Mouse (Mus musculus): ENCODE data around the gene Igtp. TPM values are rescaled to one million over a fixed set of nuclear protein-coding genes. Genes with fewer than 3 reads are reported as not detected.

Gene Igtp
- polyA plus RNA-seq, 1 experiment from 2014 or later: 4.9 TPM

GRCm38 (mm10) chr11:58183579-58183978 lies 15.8 kb upstream of the Igtp start:
- Histone ChIP-seq H3K36me3 (no peaks in the 10 kb centered on the region), H3K4me1 (no peaks in the 10 kb centered on the region), H3K9me3 (no peaks in the 10 kb centered on the region), H3K27ac (no peak overlapping the region), H3K4me2 (no peak overlapping the region), H3K9ac (no peak overlapping the region), H3K27me3 (replicated peaks) (no peaks in the 10 kb centered on the region), H3K4me3 (replicated peaks) (no peak overlapping the region)
- 93% methylated on average over 3 of the region's 3 CpGs for WGBS
- no peak for ATAC-seq (ENCODE audit: insufficient read depth, low FRiP score, low read depth)

GRCm38 (mm10) chr11:58189675-58190074 lies 9.7 kb upstream of the Igtp start:
- no peaks in the 10 kb centered on the region for H3K9me3 ChIP-seq
- 86% methylated on average over 6 of the region's 6 CpGs for WGBS
- no peak for ATAC-seq (ENCODE audit: insufficient read depth, low FRiP score, low read depth)
- H3K27ac ChIP-seq: no peak overlapping the region
- no peak overlapping the region for H3K9ac ChIP-seq
- no peak overlapping the region for H3K4me2 ChIP-seq
- H3K4me3 ChIP-seq (replicated peaks): no peak overlapping the region
- no peaks in the 10 kb centered on the region for H3K27me3 ChIP-seq (replicated peaks)
- 0 out of 2 replicates have a peak, but pooled peaks cover 3% of the 10 kb centered on the region for H3K4me1 ChIP-seq
- no peaks in the 10 kb centered on the region for H3K36me3 ChIP-seq

- H3K4me2 ChIP-seq: no peak overlapping the region
- WGBS: 49% methylated on average over 3 of the region's 3 CpGs
- no peak overlapping the region for H3K9ac ChIP-seq
- no peak overlapping the region for H3K4me3 ChIP-seq (replicated peaks)
- no peak overlapping the region for H3K27ac ChIP-seq
- ATAC-seq (ENCODE audit: insufficient read depth, low FRiP score, low read depth): no peak
- H3K36me3 ChIP-seq: no peaks in the 10 kb centered on the region
- H3K27me3 ChIP-seq (replicated peaks): no peaks in the 10 kb centered on the region
- H3K4me1 ChIP-seq: 0 out of 2 replicates have a peak, but pooled peaks cover 3% of the 10 kb centered on the region
- H3K9me3 ChIP-seq: no peaks in the 10 kb centered on the region
These were observed 6.0 kb upstream of the Igtp start for GRCm38 (mm10) chr11:58193326-58193725.

GRCm38 (mm10) chr11:58193860-58194520 lies 5.4 kb upstream of the Igtp start:
- WGBS: 33% methylated on average over 4 of the region's 4 CpGs
- Histone ChIP-seq H3K4me1 (0 out of 2 replicates have a peak, but pooled peaks cover 3% of the 10 kb centered on the region), H3K4me3 (replicated peaks) (no peak overlapping the region), H3K9me3 (no peaks in the 10 kb centered on the region), H3K36me3 (no peaks in the 10 kb centered on the region), H3K27me3 (replicated peaks) (no peaks in the 10 kb centered on the region), H3K4me2 (no peak overlapping the region), H3K9ac (no peak overlapping the region), H3K27ac (no peak overlapping the region)
- ATAC-seq (ENCODE audit: insufficient read depth, low FRiP score, low read depth): no peak

- Histone ChIP-seq H3K27me3 (replicated peaks) (no peaks in the 10 kb centered on the region), H3K9me3 (no peaks in the 10 kb centered on the region), H3K4me2 (peak overlapping the region; percentile 73), H3K4me3 (replicated peaks) (peak overlapping the region; percentile 63), H3K36me3 (no peaks in the 10 kb centered on the region), H3K27ac (no peak overlapping the region), H3K4me1 (0 out of 2 replicates have a peak, but pooled peaks cover 3% of the 10 kb centered on the region), H3K9ac (no peak overlapping the region)
- WGBS: 84% methylated on average over 4 of the region's 4 CpGs
- ATAC-seq (ENCODE audit: insufficient read depth, low FRiP score, low read depth): no peak
These were observed 693 bp upstream of the Igtp start for GRCm38 (mm10) chr11:58198663-58199062.

GRCm38 (mm10) chr11:58200226-58200625 lies 870 bp downstream of the Igtp start:
- 86% methylated on average over 4 of the region's 4 CpGs for WGBS
- no peak overlapping the region for H3K27ac ChIP-seq
- ATAC-seq (ENCODE audit: insufficient read depth, low FRiP score, low read depth): no peak
- no peak overlapping the region for H3K4me2 ChIP-seq
- H3K4me3 ChIP-seq (replicated peaks): no peak overlapping the region
- no peaks in the 10 kb centered on the region for H3K27me3 ChIP-seq (replicated peaks)
- H3K36me3 ChIP-seq: no peaks in the 10 kb centered on the region
- H3K4me1 ChIP-seq: no peaks in the 10 kb centered on the region
- no peaks in the 10 kb centered on the region for H3K9me3 ChIP-seq
- no peak overlapping the region for H3K9ac ChIP-seq

- ATAC-seq (ENCODE audit: insufficient read depth, low FRiP score, low read depth): no peak
- Histone ChIP-seq H3K27ac (no peak overlapping the region), H3K4me1 (no peaks in the 10 kb centered on the region), H3K27me3 (replicated peaks) (no peaks in the 10 kb centered on the region), H3K4me2 (no peak overlapping the region), H3K9me3 (no peaks in the 10 kb centered on the region), H3K4me3 (replicated peaks) (no peak overlapping the region), H3K36me3 (no peaks in the 10 kb centered on the region), H3K9ac (no peak overlapping the region)
- WGBS: 76% methylated on average over 12 of the region's 12 CpGs
These were observed 1.7 kb downstream of the Igtp start for GRCm38 (mm10) chr11:58201052-58201451.

- no peak for ATAC-seq (ENCODE audit: insufficient read depth, low FRiP score, low read depth)
- Histone ChIP-seq H3K4me1 (peaks cover 8% of the 10 kb centered on the region; the same call in 1 of the 2 replicates), H3K27me3 (replicated peaks) (no peaks in the 10 kb centered on the region), H3K9ac (no peak overlapping the region), H3K36me3 (no peaks in the 10 kb centered on the region), H3K4me3 (replicated peaks) (no peak overlapping the region), H3K9me3 (no peaks in the 10 kb centered on the region), H3K4me2 (no peak overlapping the region), H3K27ac (no peak overlapping the region)
- WGBS: 97% methylated on average over 1 of the region's 1 CpGs
These were observed 11.0 kb downstream of the Igtp start for GRCm38 (mm10) chr11:58210321-58210886.

- H3K4me3 ChIP-seq (replicated peaks): no peak overlapping the region
- 28% methylated on average over 9 of the region's 9 CpGs for WGBS
- no peaks in the 10 kb centered on the region for H3K36me3 ChIP-seq
- no peak overlapping the region for H3K27ac ChIP-seq
- ATAC-seq (ENCODE audit: insufficient read depth, low FRiP score, low read depth): no peak
- no peaks in the 10 kb centered on the region for H3K27me3 ChIP-seq (replicated peaks)
- H3K9ac ChIP-seq: no peak overlapping the region
- H3K9me3 ChIP-seq: no peaks in the 10 kb centered on the region
- H3K4me2 ChIP-seq: no peak overlapping the region
- H3K4me1 ChIP-seq: peaks cover 13% of the 10 kb centered on the region; the same call in 1 of the 2 replicates
These were observed 11.8 kb downstream of the Igtp start for GRCm38 (mm10) chr11:58211062-58211681.

- no peaks in the 10 kb centered on the region for H3K27me3 ChIP-seq (replicated peaks)
- H3K27ac ChIP-seq: no peak overlapping the region
- H3K4me1 ChIP-seq: peaks cover 13% of the 10 kb centered on the region; the same call in 1 of the 2 replicates
- no peak for ATAC-seq (ENCODE audit: insufficient read depth, low FRiP score, low read depth)
- no peak overlapping the region for H3K9ac ChIP-seq
- H3K9me3 ChIP-seq: no peaks in the 10 kb centered on the region
- H3K36me3 ChIP-seq: no peaks in the 10 kb centered on the region
- H3K4me2 ChIP-seq: no peak overlapping the region
- 18% methylated on average over 2 of the region's 2 CpGs for WGBS
- no peak overlapping the region for H3K4me3 ChIP-seq (replicated peaks)
These were observed 12.3 kb downstream of the Igtp start for GRCm38 (mm10) chr11:58211682-58212067.

GRCm38 (mm10) chr11:58213673-58214342 lies 14.5 kb downstream of the Igtp start:
- 82% methylated on average over 7 of the region's 7 CpGs for WGBS
- Histone ChIP-seq H3K36me3 (no peaks in the 10 kb centered on the region), H3K9me3 (no peaks in the 10 kb centered on the region), H3K4me2 (peak overlapping the region; percentile 65; the same call in 1 of the 2 replicates), H3K4me1 (peaks cover 16% of the 10 kb centered on the region; the same call in 1 of the 2 replicates), H3K9ac (no peak overlapping the region), H3K4me3 (replicated peaks) (no peak overlapping the region), H3K27ac (no peak overlapping the region), H3K27me3 (replicated peaks) (no peaks in the 10 kb centered on the region)
- ATAC-seq (ENCODE audit: insufficient read depth, low FRiP score, low read depth): no peak

Data from stomach, embryonic 15.5 days (tissue).